Mouse (Mus musculus): ENCODE measurements around the gene Galntl6. TPM values are rescaled to one million over a fixed set of nuclear protein-coding genes. Genes with fewer than 3 reads are reported as not detected.
"Not testable (repeated sequence)": the region's sequence is repeated elsewhere in the genome, so short reads cannot be mapped to it uniquely, and the experiment has no call there.

The Galntl6 gene
- polyA plus RNA-seq, 1 experiment from 2014 or later: not detected

DNA sequence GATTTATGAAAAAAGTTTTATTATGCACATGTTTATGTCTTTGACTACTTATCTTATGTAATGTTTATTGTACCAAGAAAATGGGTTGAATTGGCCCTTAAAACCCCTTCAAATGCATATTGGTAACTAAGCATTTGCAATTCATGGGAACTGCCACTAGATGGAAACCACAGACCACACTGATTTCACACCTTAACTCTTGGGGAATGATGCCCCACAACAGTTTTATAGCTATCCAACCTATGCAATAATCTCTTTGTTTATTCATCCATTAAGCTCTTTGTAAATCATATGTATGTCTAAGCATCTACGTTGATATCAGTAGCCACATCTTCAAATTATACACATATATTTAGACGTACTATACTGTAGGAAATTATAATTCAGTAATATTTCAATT, 346.3 kb downstream of the Galntl6 start:
- 38% methylated on average over 2 of the region's 2 CpGs for WGBS (ENCODE audit: insufficient replicate concordance)
- no peak overlapping the region for H3K9ac ChIP-seq (ENCODE audit: low read depth, low read length)
- H3K4me2 ChIP-seq (ENCODE audit: low read depth, low read length): no peak overlapping the region
- H3K27me3 ChIP-seq (ENCODE audit: control insufficient read depth, insufficient read depth, low read depth, low read length): no peaks in the 10 kb centered on the region
- no peak overlapping the region for H3K27ac ChIP-seq (ENCODE audit: low read length)
- no peaks in the 10 kb centered on the region for H3K36me3 ChIP-seq (ENCODE audit: control insufficient read depth, insufficient read depth)
- H3K4me1 ChIP-seq (ENCODE audit: control insufficient read depth, low read depth, low read length): no peaks in the 10 kb centered on the region
- no peak for ATAC-seq (ENCODE audit: low read depth)
- H3K4me3 ChIP-seq (ENCODE audit: low read depth, low read length): no peak overlapping the region
- H3K9me3 ChIP-seq (replicated peaks; ENCODE audit: control insufficient read depth, low read length): no peaks in the 10 kb centered on the region

DNA sequence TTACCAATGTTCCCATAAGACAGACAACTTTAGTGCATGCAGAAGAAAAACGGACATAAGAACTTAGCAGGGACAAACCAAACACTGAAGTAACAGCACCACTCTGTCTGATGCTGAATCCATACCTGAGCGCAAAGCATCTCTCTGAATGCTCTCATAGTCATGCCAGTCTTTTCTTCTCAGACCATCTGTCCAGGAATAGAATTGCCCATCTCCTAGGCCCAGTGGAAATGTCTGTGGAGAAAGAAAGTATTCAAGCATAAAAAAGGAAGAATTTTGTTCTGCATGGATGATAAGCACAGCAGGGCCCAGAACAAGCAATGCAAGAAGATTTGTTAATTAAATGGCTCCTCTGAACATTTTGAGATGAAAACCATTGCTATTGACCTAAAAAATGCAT, 376.7 kb downstream of the Galntl6 start:
- H3K36me3 ChIP-seq (ENCODE audit: control insufficient read depth, insufficient read depth): no peaks in the 10 kb centered on the region
- no peak overlapping the region for H3K4me2 ChIP-seq (ENCODE audit: low read depth, low read length)
- 62% methylated on average over 2 of the region's 2 CpGs for WGBS (ENCODE audit: insufficient replicate concordance)
- H3K27ac ChIP-seq (ENCODE audit: low read length): no peak overlapping the region
- no peaks in the 10 kb centered on the region for H3K27me3 ChIP-seq (ENCODE audit: control insufficient read depth, insufficient read depth, low read depth, low read length)
- no peaks in the 10 kb centered on the region for H3K9me3 ChIP-seq (replicated peaks; ENCODE audit: control insufficient read depth, low read length)
- H3K4me1 ChIP-seq (ENCODE audit: control insufficient read depth, low read depth, low read length): no peaks in the 10 kb centered on the region
- no peak overlapping the region for H3K4me3 ChIP-seq (ENCODE audit: low read depth, low read length)
- ATAC-seq (ENCODE audit: low read depth): no peak
- no peak overlapping the region for H3K9ac ChIP-seq (ENCODE audit: low read depth, low read length)

GRCm38 (mm10) chr8:58534631-58535030, 377.8 kb downstream of the Galntl6 start:
- no peak for ATAC-seq (ENCODE audit: low read depth)
- no peaks in the 10 kb centered on the region for H3K9me3 ChIP-seq (replicated peaks; ENCODE audit: control insufficient read depth, low read length)
- no peak overlapping the region for H3K27ac ChIP-seq (ENCODE audit: low read length)
- H3K4me1 ChIP-seq (ENCODE audit: control insufficient read depth, low read depth, low read length): no peaks in the 10 kb centered on the region
- H3K9ac ChIP-seq (ENCODE audit: low read depth, low read length): no peak overlapping the region
- H3K4me3 ChIP-seq (ENCODE audit: low read depth, low read length): no peak overlapping the region
- no peaks in the 10 kb centered on the region for H3K36me3 ChIP-seq (ENCODE audit: control insufficient read depth, insufficient read depth)
- H3K4me2 ChIP-seq (ENCODE audit: low read depth, low read length): no peak overlapping the region
- no peaks in the 10 kb centered on the region for H3K27me3 ChIP-seq (ENCODE audit: control insufficient read depth, insufficient read depth, low read depth, low read length)

DNA sequence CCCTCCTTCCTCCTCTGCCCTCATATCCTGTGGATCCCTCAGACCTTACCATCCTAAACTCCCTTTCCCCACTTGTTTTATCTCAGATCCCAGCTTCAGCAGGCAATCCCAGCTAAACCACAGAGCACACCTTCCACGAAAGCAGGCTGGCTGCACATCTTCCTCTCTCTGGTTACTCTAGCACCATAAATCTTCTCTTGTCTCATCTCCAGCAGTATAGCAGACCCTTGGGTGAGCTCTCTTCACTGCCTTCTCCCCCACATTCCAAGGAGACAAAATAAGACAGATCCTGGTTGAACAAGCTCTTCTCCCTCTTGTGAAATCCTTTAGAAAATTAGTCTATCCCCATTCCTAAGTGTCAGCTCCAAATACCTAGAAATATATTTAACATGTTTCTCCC, 389.0 kb downstream of the Galntl6 start:
- no peak for ATAC-seq (ENCODE audit: low read depth)
- Histone ChIP-seq H3K27me3 (ENCODE audit: control insufficient read depth, insufficient read depth, low read depth, low read length) (no peaks in the 10 kb centered on the region), H3K36me3 (ENCODE audit: control insufficient read depth, insufficient read depth) (no peaks in the 10 kb centered on the region), H3K9me3 (replicated peaks; ENCODE audit: control insufficient read depth, low read length) (no peaks in the 10 kb centered on the region), H3K4me2 (ENCODE audit: low read depth, low read length) (no peak overlapping the region), H3K27ac (ENCODE audit: low read length) (no peak overlapping the region), H3K9ac (ENCODE audit: low read depth, low read length) (no peak overlapping the region), H3K4me3 (ENCODE audit: low read depth, low read length) (no peak overlapping the region), H3K4me1 (ENCODE audit: control insufficient read depth, low read depth, low read length) (no peaks in the 10 kb centered on the region)
- WGBS (ENCODE audit: insufficient replicate concordance): 14% methylated on average over 1 of the region's 1 CpGs

DNA sequence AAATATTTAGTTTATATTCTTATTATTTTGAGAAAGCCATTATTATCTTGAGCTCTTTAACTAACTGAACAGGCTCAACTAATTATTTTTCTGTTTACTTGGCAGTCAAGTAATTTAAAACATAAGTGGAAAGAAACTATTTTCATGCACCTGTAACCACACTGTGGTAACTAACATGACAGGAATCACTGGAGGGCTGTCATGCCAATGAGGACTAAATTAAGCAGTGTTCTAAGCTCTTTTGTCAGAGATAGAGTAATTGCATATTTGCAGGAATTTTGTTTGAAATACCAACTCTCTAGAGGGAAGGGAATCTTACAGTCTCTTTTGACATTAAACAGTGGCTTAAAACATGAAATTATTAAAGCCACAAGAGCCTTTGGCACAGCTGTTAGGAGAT, 390.5 kb downstream of the Galntl6 start:
- Histone ChIP-seq H3K36me3 (ENCODE audit: control insufficient read depth, insufficient read depth) (no peaks in the 10 kb centered on the region), H3K9me3 (replicated peaks; ENCODE audit: control insufficient read depth, low read length) (no peaks in the 10 kb centered on the region), H3K27ac (ENCODE audit: low read length) (no peak overlapping the region), H3K27me3 (ENCODE audit: control insufficient read depth, insufficient read depth, low read depth, low read length) (no peaks in the 10 kb centered on the region), H3K9ac (ENCODE audit: low read depth, low read length) (no peak overlapping the region), H3K4me1 (ENCODE audit: control insufficient read depth, low read depth, low read length) (no peaks in the 10 kb centered on the region), H3K4me2 (ENCODE audit: low read depth, low read length) (no peak overlapping the region), H3K4me3 (ENCODE audit: low read depth, low read length) (no peak overlapping the region)
- no peak for ATAC-seq (ENCODE audit: low read depth)

GRCm38 (mm10) chr8:58510516-58510915, 401.9 kb downstream of the Galntl6 start:
- H3K27ac ChIP-seq (ENCODE audit: low read length): no peak overlapping the region
- H3K4me1 ChIP-seq (ENCODE audit: control insufficient read depth, low read depth, low read length): no peaks in the 10 kb centered on the region
- no peaks in the 10 kb centered on the region for H3K9me3 ChIP-seq (replicated peaks; ENCODE audit: control insufficient read depth, low read length)
- H3K4me3 ChIP-seq (ENCODE audit: low read depth, low read length): no peak overlapping the region
- ATAC-seq (ENCODE audit: low read depth): no peak
- H3K27me3 ChIP-seq (ENCODE audit: control insufficient read depth, insufficient read depth, low read depth, low read length): no peaks in the 10 kb centered on the region
- H3K4me2 ChIP-seq (ENCODE audit: low read depth, low read length): no peak overlapping the region
- no peak overlapping the region for H3K9ac ChIP-seq (ENCODE audit: low read depth, low read length)
- no peaks in the 10 kb centered on the region for H3K36me3 ChIP-seq (ENCODE audit: control insufficient read depth, insufficient read depth)

DNA sequence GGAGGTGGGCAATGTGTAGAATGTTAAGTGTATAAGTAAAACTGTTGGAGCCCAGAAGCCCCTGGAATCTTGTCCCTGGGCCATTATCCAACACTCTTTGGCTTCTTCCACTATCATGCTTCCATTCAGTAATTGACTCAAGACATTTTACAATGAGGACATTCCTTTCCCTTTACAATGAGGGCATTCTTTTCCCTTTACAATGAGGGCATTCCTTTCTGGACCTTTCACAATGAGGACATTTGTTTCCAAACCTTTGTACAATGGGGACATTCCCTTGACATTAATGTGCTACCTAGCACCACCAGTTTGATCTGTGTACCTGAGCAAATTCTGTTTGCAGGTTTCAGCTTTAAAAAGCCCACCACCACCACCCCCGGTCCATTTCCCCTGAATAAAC, 403.4 kb downstream of the Galntl6 start:
- Histone ChIP-seq H3K4me1 (ENCODE audit: control insufficient read depth, low read depth, low read length) (no peaks in the 10 kb centered on the region), H3K9ac (ENCODE audit: low read depth, low read length) (no peak overlapping the region), H3K36me3 (ENCODE audit: control insufficient read depth, insufficient read depth) (no peaks in the 10 kb centered on the region), H3K4me3 (ENCODE audit: low read depth, low read length) (no peak overlapping the region), H3K9me3 (replicated peaks; ENCODE audit: control insufficient read depth, low read length) (no peaks in the 10 kb centered on the region), H3K27ac (ENCODE audit: low read length) (no peak overlapping the region), H3K4me2 (ENCODE audit: low read depth, low read length) (no peak overlapping the region), H3K27me3 (ENCODE audit: control insufficient read depth, insufficient read depth, low read depth, low read length) (no peaks in the 10 kb centered on the region)
- ATAC-seq (ENCODE audit: low read depth): no peak
- 63% methylated on average over 1 of the region's 1 CpGs for WGBS (ENCODE audit: insufficient replicate concordance)

GRCm38 (mm10) chr8:58487099-58487498, 425.3 kb downstream of the Galntl6 start:
- Histone ChIP-seq H3K36me3 (ENCODE audit: control insufficient read depth, insufficient read depth) (no peaks in the 10 kb centered on the region), H3K27me3 (ENCODE audit: control insufficient read depth, insufficient read depth, low read depth, low read length) (no peaks in the 10 kb centered on the region), H3K4me1 (ENCODE audit: control insufficient read depth, low read depth, low read length) (no peaks in the 10 kb centered on the region), H3K9ac (ENCODE audit: low read depth, low read length) (no peak overlapping the region), H3K4me3 (ENCODE audit: low read depth, low read length) (no peak overlapping the region), H3K9me3 (replicated peaks; ENCODE audit: control insufficient read depth, low read length) (no peaks in the 10 kb centered on the region), H3K4me2 (ENCODE audit: low read depth, low read length) (no peak overlapping the region), H3K27ac (ENCODE audit: low read length) (no peak overlapping the region)
- ATAC-seq (ENCODE audit: low read depth): no peak
- 63% methylated on average over 4 of the region's 4 CpGs for WGBS (ENCODE audit: insufficient replicate concordance)

DNA sequence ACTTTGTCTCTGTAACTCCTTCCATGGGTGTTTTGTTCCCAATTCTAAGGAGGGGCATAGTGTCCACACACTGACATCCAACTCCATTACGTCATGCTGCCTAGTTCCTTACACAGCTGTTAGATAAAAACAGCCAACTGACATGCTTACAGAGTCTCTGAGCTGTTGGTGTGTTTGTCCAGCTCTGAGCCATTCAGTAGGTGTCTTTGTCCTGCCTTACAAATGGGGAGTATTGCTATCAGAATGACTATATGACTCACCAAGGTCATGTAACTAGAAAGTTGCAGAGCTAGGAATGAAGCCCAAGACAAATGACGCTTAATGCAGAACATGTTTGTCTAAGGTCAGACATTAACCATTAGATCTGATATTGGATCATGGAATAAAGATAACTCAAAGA, 449.1 kb downstream of the Galntl6 start:
- WGBS (ENCODE audit: insufficient replicate concordance): 60% methylated on average over 2 of the region's 2 CpGs
- H3K27me3 ChIP-seq (ENCODE audit: control insufficient read depth, insufficient read depth, low read depth, low read length); H3K4me2 ChIP-seq (ENCODE audit: low read depth, low read length); H3K36me3 ChIP-seq (ENCODE audit: control insufficient read depth, insufficient read depth); H3K27ac ChIP-seq (ENCODE audit: low read length); ATAC-seq (ENCODE audit: low read depth); H3K4me1 ChIP-seq (ENCODE audit: control insufficient read depth, low read depth, low read length); H3K4me3 ChIP-seq (ENCODE audit: low read depth, low read length); H3K9me3 ChIP-seq (replicated peaks; ENCODE audit: control insufficient read depth, low read length); H3K9ac ChIP-seq (ENCODE audit: low read depth, low read length): not testable (repeated sequence)

GRCm38 (mm10) chr8:58442696-58443095, 469.7 kb downstream of the Galntl6 start:
- ATAC-seq (ENCODE audit: low read depth): no peak
- Histone ChIP-seq H3K4me2 (ENCODE audit: low read depth, low read length) (no peak overlapping the region), H3K4me3 (ENCODE audit: low read depth, low read length) (no peak overlapping the region), H3K36me3 (ENCODE audit: control insufficient read depth, insufficient read depth) (no peaks in the 10 kb centered on the region), H3K27me3 (ENCODE audit: control insufficient read depth, insufficient read depth, low read depth, low read length) (no peaks in the 10 kb centered on the region), H3K9me3 (replicated peaks; ENCODE audit: control insufficient read depth, low read length) (no peaks in the 10 kb centered on the region), H3K4me1 (ENCODE audit: control insufficient read depth, low read depth, low read length) (no peaks in the 10 kb centered on the region), H3K9ac (ENCODE audit: low read depth, low read length) (no peak overlapping the region), H3K27ac (ENCODE audit: low read length) (no peak overlapping the region)
- WGBS (ENCODE audit: insufficient replicate concordance): 52% methylated on average over 2 of the region's 2 CpGs

Measured in liver, embryonic 16.5 days (tissue).